Mouse (Mus musculus) gastrocnemius, postnatal 36 days (tissue): ENCODE measurements around the gene Sfxn2. TPM values are rescaled to one million over a fixed set of nuclear protein-coding genes. Genes with fewer than 3 reads are reported as not detected.

ENCODE experiments used
- DNase-seq, 2 experiments: peaks; one replicate each; pipeline ENCODE4 v3.0.0; 2022
- intact Hi-C: fragments of 180-260 bp; cut with DNase I; formaldehyde crosslinking; loops from one replicate; pipeline ENCODE4 v1.15.1; 2025
- long read RNA-seq, 2 experiments: library from polyadenylated mRNA; stranded (forward); transcript quantifications; one replicate each; pipeline ENCODE4 v2.0.0; 2021
- total RNA-seq, 2 experiments: library from RNA; stranded (reverse); gene quantifications; 2 replicates each; pipeline ENCODE4 v1.2.3; 2021

The Sfxn2 gene
- total RNA-seq, result 1 to 10 TPM; 2.7 to 4.1 TPM
- long read RNA-seq, experiment 1, partial matches to known transcripts, result 0 of 1 reads
- long read RNA-seq, experiment 1, other reads (novel, unspliced or antisense), result 1 of 1 reads
- long read RNA-seq, experiment 2, partial matches to known transcripts, result 0 of 1 reads
- long read RNA-seq, experiment 2, other reads (novel, unspliced or antisense), result 1 of 1 reads

GRCm38 (mm10) chr19:46572951-46573937 lies at the start of gene Sfxn2, which contains the start of gene Arl3:
Gene Sfxn2, plus strand, starts transcription at chr19:46573365.
Gene Arl3, minus strand, starts transcription at chr19:46573198.
- DNase-seq, result peak; percentile 87 to 93
- intact Hi-C loops, result no loop called here

GRCm38 (mm10) chr19:46523480-46524151 lies 49.5 kb upstream of the Sfxn2 start:
- intact Hi-C loops, result no loop called here
- DNase-seq, result no peak

GRCm38 (mm10) chr19:46524152-46524544 lies 49.0 kb upstream of the Sfxn2 start:
- intact Hi-C loops, result no loop called here
- no peak for DNase-seq

GRCm38 (mm10) chr19:46524601-46525321 lies 48.4 kb upstream of the Sfxn2 start:
- intact Hi-C loops, result no loop called here
- DNase-seq, result peak; percentile 48 to 58

GRCm38 (mm10) chr19:46525691-46526631 lies 47.2 kb upstream of the Sfxn2 start:
- intact Hi-C loops, result no loop called here
- no peak for DNase-seq

- no peak for DNase-seq
- intact Hi-C loops, result no loop called here
Measured at GRCm38 (mm10) chr19:46527632-46528528, 45.3 kb upstream of the Sfxn2 start.

- intact Hi-C loops, result no loop called here
- DNase-seq, result peak in 1 of 2 experiments; percentile 46
Measured at GRCm38 (mm10) chr19:46528529-46529213, 44.5 kb upstream of the Sfxn2 start.

- intact Hi-C loops, result no loop called here
Measured at GRCm38 (mm10) chr19:46529601-46530448, 43.3 kb upstream of the Sfxn2 start.

GRCm38 (mm10) chr19:46530449-46530990 lies 42.6 kb upstream of the Sfxn2 start:
- intact Hi-C loops, result no loop called here
- no peak for DNase-seq

More at GRCm38 (mm10) chr19:46529601-46530448, 43.3 kb upstream of the Sfxn2 start:
- DNase-seq, result no peak

- DNase-seq, result no peak
- intact Hi-C loops, result no loop called here
Measured at GRCm38 (mm10) chr19:46531071-46532030, 41.8 kb upstream of the Sfxn2 start.

GRCm38 (mm10) chr19:46532031-46532688 lies 41.0 kb upstream of the Sfxn2 start:
- DNase-seq, result no peak
- intact Hi-C loops, result no loop called here

GRCm38 (mm10) chr19:46533066-46533465 lies 40.1 kb upstream of the Sfxn2 start:
- intact Hi-C loops, result no loop called here
- no peak for DNase-seq

GRCm38 (mm10) chr19:46533525-46533924 lies 39.6 kb upstream of the Sfxn2 start:
- DNase-seq, result no peak
- intact Hi-C loops, result no loop called here

GRCm38 (mm10) chr19:46534542-46535098 lies 38.5 kb upstream of the Sfxn2 start:
- DNase-seq, result no peak
- intact Hi-C loops, result no loop called here
